Mouse (Mus musculus): ENCODE data around the gene Epn3.

DNA sequence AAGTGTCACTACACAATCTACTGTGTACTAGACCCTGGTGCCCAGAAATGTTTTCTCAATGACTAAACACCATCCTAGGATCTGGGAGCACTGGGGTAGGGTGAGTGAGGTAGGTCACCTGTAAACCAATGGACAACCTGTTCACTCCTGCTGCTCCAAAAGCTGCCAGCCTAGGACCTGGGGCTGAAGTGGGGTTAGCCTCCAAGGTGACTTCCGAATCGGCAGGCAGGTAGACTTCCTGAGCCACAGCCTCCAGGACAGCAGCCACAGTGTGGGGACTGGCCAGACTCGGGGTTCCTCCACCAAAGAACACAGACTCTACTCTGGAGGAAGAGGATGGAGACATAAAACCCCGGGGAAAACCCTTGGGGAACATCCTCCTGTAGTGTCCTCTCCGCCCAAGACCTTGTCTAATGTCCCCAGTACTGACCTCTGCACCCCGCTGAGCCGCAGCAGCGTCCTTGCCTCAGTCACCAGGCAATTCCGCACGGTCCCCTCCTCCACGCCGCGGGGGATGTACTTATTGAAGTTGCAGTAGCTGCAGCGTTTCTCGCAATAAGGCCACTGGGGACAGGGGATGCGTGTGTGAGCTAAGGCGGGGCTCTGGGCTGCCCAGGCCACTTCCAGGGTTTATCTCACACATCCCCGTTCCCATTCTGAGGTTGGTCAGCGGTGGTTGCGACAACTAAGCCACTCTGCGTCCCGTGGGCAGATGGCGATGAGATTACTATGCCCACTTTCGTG is 48.4 kb upstream of the Epn3 start:
- no peak for TF ChIP-seq MYOG (IDR thresholded peaks at IDR 0.05; ENCODE audit: control insufficient read depth in 1 of 3, insufficient read depth in 1 of 3, insufficient read length in 2 of 3, low read depth in 2 of 3)
- TF ChIP-seq POLR2A (IDR thresholded peaks at IDR 0.05; ENCODE audit: insufficient read length, low read depth), result no peak
- TF ChIP-seq TCF3 (IDR thresholded peaks at IDR 0.05; ENCODE audit: insufficient read length, low read depth), result no peak
- TF ChIP-seq E2F4 (IDR thresholded peaks at IDR 0.05; ENCODE audit: insufficient read depth), result no peak
- TF ChIP-seq REST (IDR thresholded peaks at IDR 0.05; ENCODE audit: insufficient read depth, insufficient read length), result no peak
- no peak for TF ChIP-seq SRF (IDR thresholded peaks at IDR 0.05; ENCODE audit: control insufficient read depth, insufficient read length, low read depth)

Data from myocyte (in vitro differentiated cells).